Mouse (Mus musculus) hindbrain, embryonic 15.5 days (tissue): ENCODE data around the gene Hdhd5. TPM values are rescaled to one million over a fixed set of nuclear protein-coding genes. Genes with fewer than 3 reads are reported as not detected.
A peak's percentile ranks its signal among the peaks of the same experiment; 100 is the strongest.

Experiments
- ATAC-seq: fragments of 200-750 bp; cut with Nextera tagmentation; 2 replicates; pipeline ENCODE4 v1.8.0; 2017; ENCODE audit warnings: low read depth, moderate number of reproducible peaks, moderate TSS enrichment; ENCODE audit not compliant: low FRiP score
- H3K27ac ChIP-seq: fragments of 300-500 bp; sonication (generic); replicated peaks from 2 replicates; pipeline ENCODE4 v1.5.1; 2015; ENCODE audit warnings: mild to moderate bottlenecking, inconsistent platforms
- H3K27me3 ChIP-seq: fragments of 300-500 bp; sonication (generic); 2 replicates; pipeline ENCODE4 v1.6.1; 2015; ENCODE audit warnings: control low read depth, inconsistent platforms
- H3K36me3 ChIP-seq: fragments of 300-500 bp; sonication (generic); 2 replicates; pipeline ENCODE4 v1.6.1; 2015; ENCODE audit warnings: control low read depth, inconsistent platforms
- H3K4me1 ChIP-seq: fragments of 300-500 bp; sonication (generic); replicated peaks from 2 replicates; pipeline ENCODE4 v1.6.1; 2015; ENCODE audit warnings: control low read depth, inconsistent platforms
- H3K4me2 ChIP-seq: fragments of 300-500 bp; sonication (generic); 2 replicates; pipeline ENCODE4 v1.6.1; 2015; ENCODE audit warnings: moderate library complexity, mild to moderate bottlenecking, inconsistent platforms
- H3K4me3 ChIP-seq: fragments of 300-500 bp; sonication (generic); 2 replicates; pipeline ENCODE4 v1.5.1; 2015; ENCODE audit warnings: mild to moderate bottlenecking, inconsistent platforms
- H3K9ac ChIP-seq: fragments of 300-500 bp; sonication (generic); 2 replicates; pipeline ENCODE4 v1.6.1; 2015; ENCODE audit warnings: inconsistent platforms
- H3K9me3 ChIP-seq: fragments of 300-500 bp; sonication (generic); 2 replicates; pipeline ENCODE4 v1.6.1; 2016; ENCODE audit warnings: control low read depth, inconsistent platforms
- WGBS: fragments of 180-500 bp; shearing (Covaris S2); methylation state at CpG from one replicate; pipeline ENCODE4 v1.1.7; 2015; 5-methylcytosine and 5-hydroxymethylcytosine counted together
- polyA plus RNA-seq: library from polyadenylated mRNA; unstranded; fragments of >200 nt; fragmentation: Nextera tagmentation; extraction: Ambion mirVana; gene quantifications from 2 replicates; pipeline ENCODE4 v1.2.1, GENCODE M21; 2015

Gene Hdhd5
- polyA plus RNA-seq, 1 experiment from 2014 or later: 15.6 TPM

- Histone ChIP-seq H3K9me3 (no peaks in the 10 kb centered on the region), H3K9ac (no peak overlapping the region), H3K4me1 (no peaks in the 10 kb centered on the region), H3K27me3 (no peaks in the 10 kb centered on the region), H3K4me2 (no peak overlapping the region), H3K27ac (no peak overlapping the region), H3K4me3 (no peak overlapping the region), H3K36me3 (no peaks in the 10 kb centered on the region; the same call in 1 of the 2 replicates)
- WGBS: 85% methylated on average over 2 of the region's 2 CpGs
- no peak for ATAC-seq
These were observed 51.8 kb downstream of the Hdhd5 start for GRCm38 (mm10) chr6:120479302-120479701.

- no peak overlapping the region for H3K9ac ChIP-seq
- 82% methylated on average over 8 of the region's 8 CpGs for WGBS
- no peak overlapping the region for H3K4me3 ChIP-seq
- H3K27me3 ChIP-seq: no peaks in the 10 kb centered on the region
- H3K36me3 ChIP-seq: no peaks in the 10 kb centered on the region; the same call in 1 of the 2 replicates
- no peak overlapping the region for H3K27ac ChIP-seq
- no peak for ATAC-seq
- H3K4me1 ChIP-seq: peaks cover 23% of the 10 kb centered on the region
- H3K9me3 ChIP-seq: no peaks in the 10 kb centered on the region
- H3K4me2 ChIP-seq: no peak overlapping the region
These were observed 55.8 kb downstream of the Hdhd5 start for GRCm38 (mm10) chr6:120475288-120475687.

GRCm38 (mm10) chr6:120473427-120473826 is 57.7 kb downstream of the Hdhd5 start:
- Histone ChIP-seq H3K27ac (peak overlapping the region; percentile 69; the same call in 1 of the 2 replicates), H3K9me3 (no peaks in the 10 kb centered on the region), H3K4me2 (no peak overlapping the region), H3K9ac (no peak overlapping the region), H3K36me3 (no peaks in the 10 kb centered on the region), H3K27me3 (no peaks in the 10 kb centered on the region), H3K4me1 (peaks cover 23% of the 10 kb centered on the region), H3K4me3 (no peak overlapping the region)
- ATAC-seq: 0 out of 2 replicates have a peak, but pooled peaks have one; percentile 31
- WGBS: 13% methylated on average over 5 of the region's 5 CpGs

GRCm38 (mm10) chr6:120472455-120473140 is 58.5 kb downstream of the Hdhd5 start:
- peak overlapping the region; percentile 69 for H3K27ac ChIP-seq
- 14% methylated on average over 8 of the region's 8 CpGs for WGBS
- H3K4me2 ChIP-seq: peak overlapping the region; percentile 12; the same call in 1 of the 2 replicates
- no peaks in the 10 kb centered on the region for H3K9me3 ChIP-seq
- no peak overlapping the region for H3K9ac ChIP-seq
- no peak; the same call in 1 of the 2 replicates for ATAC-seq
- H3K27me3 ChIP-seq: no peaks in the 10 kb centered on the region
- no peak overlapping the region for H3K4me3 ChIP-seq
- H3K4me1 ChIP-seq: peaks cover 23% of the 10 kb centered on the region
- no peaks in the 10 kb centered on the region for H3K36me3 ChIP-seq

- Histone ChIP-seq H3K9ac (no peak overlapping the region), H3K4me2 (no peak overlapping the region), H3K4me1 (peaks cover 23% of the 10 kb centered on the region), H3K27me3 (no peaks in the 10 kb centered on the region), H3K9me3 (no peaks in the 10 kb centered on the region), H3K27ac (peak overlapping the region; percentile 69), H3K4me3 (no peak overlapping the region), H3K36me3 (no peaks in the 10 kb centered on the region)
- peak; percentile 80 for ATAC-seq
- WGBS: 2% methylated on average over 5 of the region's 5 CpGs
These were observed 59.1 kb downstream of the Hdhd5 start for GRCm38 (mm10) chr6:120471991-120472441.

GRCm38 (mm10) chr6:120470666-120471065 is 60.5 kb downstream of the Hdhd5 start:
- WGBS: 100% methylated on average over 1 of the region's 1 CpGs
- no peak overlapping the region for H3K4me2 ChIP-seq
- H3K27me3 ChIP-seq: no peaks in the 10 kb centered on the region
- no peak for ATAC-seq
- no peak overlapping the region for H3K27ac ChIP-seq
- no peaks in the 10 kb centered on the region for H3K36me3 ChIP-seq
- H3K9me3 ChIP-seq: no peaks in the 10 kb centered on the region
- no peak overlapping the region for H3K4me3 ChIP-seq
- H3K4me1 ChIP-seq: peaks cover 23% of the 10 kb centered on the region
- H3K9ac ChIP-seq: no peak overlapping the region

GRCm38 (mm10) chr6:120469770-120470169 is 61.3 kb downstream of the Hdhd5 start:
- ATAC-seq: no peak
- Histone ChIP-seq H3K4me1 (peaks cover 23% of the 10 kb centered on the region), H3K27me3 (no peaks in the 10 kb centered on the region)

GRCm38 (mm10) chr6:120469268-120469667 is 61.9 kb downstream of the Hdhd5 start:
- no peak for ATAC-seq
- H3K27ac ChIP-seq: no peak overlapping the region
- no peak overlapping the region for H3K4me2 ChIP-seq
- H3K4me3 ChIP-seq: no peak overlapping the region
- H3K9me3 ChIP-seq: no peaks in the 10 kb centered on the region
- no peaks in the 10 kb centered on the region for H3K27me3 ChIP-seq
- WGBS: 68% methylated on average over 3 of the region's 3 CpGs
- no peaks in the 10 kb centered on the region for H3K36me3 ChIP-seq
- no peak overlapping the region for H3K9ac ChIP-seq
- peaks cover 23% of the 10 kb centered on the region for H3K4me1 ChIP-seq

More at GRCm38 (mm10) chr6:120469770-120470169, 61.3 kb downstream of the Hdhd5 start:
- Histone ChIP-seq H3K4me2 (no peak overlapping the region), H3K9ac (no peak overlapping the region), H3K4me3 (no peak overlapping the region), H3K27ac (no peak overlapping the region), H3K9me3 (no peaks in the 10 kb centered on the region), H3K36me3 (no peaks in the 10 kb centered on the region)

- H3K9ac ChIP-seq: no peak overlapping the region
- H3K27ac ChIP-seq: no peak overlapping the region
- ATAC-seq: no peak
- H3K4me2 ChIP-seq: no peak overlapping the region
- H3K4me3 ChIP-seq: no peak overlapping the region
- H3K4me1 ChIP-seq: peaks cover 27% of the 10 kb centered on the region
- 91% methylated on average over 4 of the region's 4 CpGs for WGBS
- no peaks in the 10 kb centered on the region for H3K36me3 ChIP-seq
- H3K27me3 ChIP-seq: no peaks in the 10 kb centered on the region
- H3K9me3 ChIP-seq: no peaks in the 10 kb centered on the region
These were observed 62.9 kb downstream of the Hdhd5 start for GRCm38 (mm10) chr6:120468259-120468658.

- WGBS: 83% methylated on average over 10 of the region's 10 CpGs
- no peak for ATAC-seq
- H3K36me3 ChIP-seq: no peaks in the 10 kb centered on the region
These were observed 64.3 kb downstream of the Hdhd5 start for GRCm38 (mm10) chr6:120466609-120467329.

GRCm38 (mm10) chr6:120465393-120465792 is 65.7 kb downstream of the Hdhd5 start:
- Histone ChIP-seq H3K4me1 (peaks cover 17% of the 10 kb centered on the region), H3K36me3 (no peaks in the 10 kb centered on the region), H3K27ac (no peak overlapping the region), H3K4me2 (no peak overlapping the region), H3K4me3 (no peak overlapping the region), H3K27me3 (peaks cover 7% of the 10 kb centered on the region; the same call in 1 of the 2 replicates), H3K9ac (no peak overlapping the region), H3K9me3 (no peaks in the 10 kb centered on the region)
- ATAC-seq: no peak
- 38% methylated on average over 4 of the region's 4 CpGs for WGBS

More at GRCm38 (mm10) chr6:120466609-120467329, 64.3 kb downstream of the Hdhd5 start:
- peaks cover 19% of the 10 kb centered on the region for H3K4me1 ChIP-seq
- H3K4me3 ChIP-seq: no peak overlapping the region
- no peak overlapping the region for H3K27ac ChIP-seq
- no peak overlapping the region for H3K4me2 ChIP-seq
- H3K9ac ChIP-seq: no peak overlapping the region
- H3K9me3 ChIP-seq: no peaks in the 10 kb centered on the region
- H3K27me3 ChIP-seq: 0 out of 2 replicates have a peak, but pooled peaks cover 3% of the 10 kb centered on the region

GRCm38 (mm10) chr6:120464406-120464939 is 66.6 kb downstream of the Hdhd5 start:
- Histone ChIP-seq H3K4me3 (no peak overlapping the region), H3K4me2 (peak overlapping the region; percentile 62), H3K36me3 (no peaks in the 10 kb centered on the region), H3K27ac (no peak overlapping the region), H3K9me3 (no peaks in the 10 kb centered on the region), H3K4me1 (peaks cover 17% of the 10 kb centered on the region), H3K27me3 (peaks cover 7% of the 10 kb centered on the region; the same call in 1 of the 2 replicates), H3K9ac (no peak overlapping the region)
- WGBS: 44% methylated on average over 9 of the region's 9 CpGs
- ATAC-seq: no peak
